Mouse (Mus musculus) liver (tissue): ENCODE measurements around the gene Slc22a18.

Experiments
- DNase-seq: peaks from one replicate; pipeline ENCODE4 v3.0.0-alpha.2; 2020; ENCODE audit warnings: mixed read lengths

Slc22a18 gene

GRCm38 (mm10) chr7:143463865-143464415 lies 9.6 kb upstream of the Slc22a18 start:
- DNase-seq: peak; percentile 74

- peak; percentile 72 for DNase-seq
Measured at GRCm38 (mm10) chr7:143464811-143465560, 8.6 kb upstream of the Slc22a18 start.

- DNase-seq: peak; percentile 72
Measured at GRCm38 (mm10) chr7:143466099-143466677, 7.3 kb upstream of the Slc22a18 start.

GRCm38 (mm10) chr7:143467714-143468113 lies 5.8 kb upstream of the Slc22a18 start:
- no peak for DNase-seq

- peak; percentile 74 for DNase-seq
Measured at GRCm38 (mm10) chr7:143469946-143470345, 3.6 kb upstream of the Slc22a18 start.

GRCm38 (mm10) chr7:143474811-143475210 lies 1.3 kb downstream of the Slc22a18 start:
- DNase-seq: peak; percentile 48

- DNase-seq: no peak
Measured at GRCm38 (mm10) chr7:143475876-143476275, 2.3 kb downstream of the Slc22a18 start.

- DNase-seq: no peak
Measured at GRCm38 (mm10) chr7:143476702-143477335, 3.3 kb downstream of the Slc22a18 start.

GRCm38 (mm10) chr7:143477800-143478199 lies 4.3 kb downstream of the Slc22a18 start:
- no peak for DNase-seq

- peak; percentile 68 for DNase-seq
Measured at GRCm38 (mm10) chr7:143480498-143480897, 7.0 kb downstream of the Slc22a18 start.

- no peak for DNase-seq
Measured at GRCm38 (mm10) chr7:143481806-143482387, 8.4 kb downstream of the Slc22a18 start.

GRCm38 (mm10) chr7:143482541-143482940 lies 9.0 kb downstream of the Slc22a18 start:
- no peak for DNase-seq

GRCm38 (mm10) chr7:143489735-143490134 lies 16.2 kb downstream of the Slc22a18 start:
- no peak for DNase-seq

GRCm38 (mm10) chr7:143493616-143494126 lies 20.1 kb downstream of the Slc22a18 start:
- no peak for DNase-seq

GRCm38 (mm10) chr7:143495104-143495961 lies 21.8 kb downstream of the Slc22a18 start:
- no peak for DNase-seq

GRCm38 (mm10) chr7:143498584-143498983 lies 25.0 kb downstream of the Slc22a18 start:
- DNase-seq: no peak

- DNase-seq: no peak
Measured at GRCm38 (mm10) chr7:143500912-143501311, 27.4 kb downstream of the Slc22a18 start.

GRCm38 (mm10) chr7:143501643-143502417 lies 28.3 kb downstream of the Slc22a18 start:
- DNase-seq: no peak

GRCm38 (mm10) chr7:143502418-143503200 lies 29.1 kb downstream of the Slc22a18 start, which contains the start of gene Phlda2:
Phlda2 (minus strand) TSS chr7:143503150.
- DNase-seq: peak; percentile 39

GRCm38 (mm10) chr7:143503926-143504325 lies 30.4 kb downstream of the Slc22a18 start:
- no peak for DNase-seq
